Mouse (Mus musculus): ENCODE measurements around the gene Prdm11. TPM values are rescaled to one million over a fixed set of nuclear protein-coding genes. Genes with fewer than 3 reads are reported as not detected.

Gene Prdm11
- polyA plus RNA-seq, 1 experiment from 2014 or later: 7.8 TPM

Other genes starting within 250 kb of the Prdm11 start
- gene Syt13, start 131.1 kb downstream of the Prdm11 start, polyA plus RNA-seq (2015; fragmentation: Nextera tagmentation; extraction: Ambion mirVana): 4.2 and 5.4 TPM in 2 replicates
- 26.7 and 27.0 TPM in 2 replicates for gene Trp53i11, start 141.4 kb upstream of the Prdm11 start, polyA plus RNA-seq (2015; fragmentation: Nextera tagmentation; extraction: Ambion mirVana)

Measured in embryonic facial prominence, embryonic 13.5 days (tissue).